Mouse (Mus musculus) spleen, postnatal 4 days (tissue): Measurements from ENCODE around the gene Cdkal1.

Source experiments
- DNase-seq, 2 experiments: peaks; one replicate each; pipeline ENCODE4 v3.0.0; 2022; ENCODE audit warnings: low spot score in 2 of 2

Cdkal1 gene

GRCm38 (mm10) chr13:29185545-29185944, 669.9 kb downstream of the Cdkal1 start:
- no peak for DNase-seq

GRCm38 (mm10) chr13:29184545-29184944, 670.9 kb downstream of the Cdkal1 start:
- no peak for DNase-seq

GRCm38 (mm10) chr13:29179861-29180260, 675.6 kb downstream of the Cdkal1 start:
- DNase-seq: no peak

- DNase-seq: no peak
Measured at GRCm38 (mm10) chr13:29179260-29179659, 676.2 kb downstream of the Cdkal1 start.

- no peak for DNase-seq
Measured at GRCm38 (mm10) chr13:29177889-29178486, 677.5 kb downstream of the Cdkal1 start.

GRCm38 (mm10) chr13:29169356-29169755, 686.1 kb downstream of the Cdkal1 start:
- DNase-seq: no peak

GRCm38 (mm10) chr13:29164845-29165524, 690.5 kb downstream of the Cdkal1 start:
- DNase-seq: no peak

- DNase-seq: no peak
Measured at GRCm38 (mm10) chr13:29162867-29163514, 692.5 kb downstream of the Cdkal1 start.

- no peak for DNase-seq
Measured at GRCm38 (mm10) chr13:29162444-29162843, 693.0 kb downstream of the Cdkal1 start.

- DNase-seq: no peak
Measured at GRCm38 (mm10) chr13:29161436-29161835, 694.0 kb downstream of the Cdkal1 start.

GRCm38 (mm10) chr13:29156703-29157102, 698.8 kb downstream of the Cdkal1 start:
- no peak for DNase-seq

- DNase-seq: no peak
Measured at GRCm38 (mm10) chr13:29155297-29155696, 700.2 kb downstream of the Cdkal1 start.

GRCm38 (mm10) chr13:29150120-29150519, 705.4 kb downstream of the Cdkal1 start:
- DNase-seq: no peak

- DNase-seq: no peak
Measured at GRCm38 (mm10) chr13:29149404-29149803, 706.1 kb downstream of the Cdkal1 start.

- no peak for DNase-seq
Measured at GRCm38 (mm10) chr13:29148616-29149015, 706.9 kb downstream of the Cdkal1 start.
